Mouse (Mus musculus): Measurements from ENCODE around the gene Actr8.

Gene Actr8

DNA sequence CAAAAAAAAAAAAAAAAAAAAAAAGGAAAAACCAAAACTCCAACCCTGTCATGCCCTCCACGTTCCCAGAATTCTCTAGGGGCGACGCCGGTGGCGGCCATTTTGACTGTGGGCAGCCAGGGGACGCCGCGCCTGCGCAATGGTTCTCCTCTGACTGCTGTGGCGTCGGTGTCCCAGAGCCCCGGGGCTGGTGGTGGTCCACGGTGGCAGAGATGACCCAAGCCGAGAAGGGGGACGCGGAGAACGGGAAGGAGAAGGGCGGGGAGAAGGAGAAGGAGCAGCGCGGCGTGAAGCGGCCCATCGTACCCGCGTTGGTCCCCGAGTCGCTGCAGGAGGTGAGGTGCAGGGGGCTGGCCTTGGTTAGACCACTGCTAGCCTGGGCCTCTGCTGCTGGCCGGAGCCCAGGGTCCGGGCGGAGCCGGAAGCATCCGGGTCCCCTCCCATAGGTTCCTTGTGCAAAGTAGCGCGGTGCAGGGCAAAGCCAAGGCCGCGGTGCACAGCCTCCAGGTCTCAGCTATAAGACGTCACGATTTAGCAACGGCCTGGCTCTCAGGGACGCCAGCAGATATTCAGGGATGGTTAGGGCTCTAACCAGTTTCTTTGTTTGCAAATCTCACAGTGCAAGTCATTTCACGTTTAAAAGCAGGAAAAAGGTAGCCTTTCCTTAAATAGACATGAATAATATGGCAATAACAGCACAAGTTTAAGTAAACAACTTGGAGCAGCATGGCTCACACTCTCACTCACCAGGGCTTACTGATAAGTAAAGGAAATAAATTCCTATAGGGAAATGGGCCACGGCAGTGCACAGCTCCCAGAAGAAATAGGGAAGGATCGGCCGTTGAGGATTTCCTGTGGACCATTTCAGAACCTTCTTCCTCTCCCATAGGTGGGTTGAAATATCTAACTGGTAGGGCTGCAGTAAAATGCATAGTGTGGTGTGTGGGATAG, at the start of gene Actr8:
TSS of gene Actr8 (plus strand) at position 84 of the 951 bp plus-strand sequence.
- DNase-seq: peak; percentile 89

DNA sequence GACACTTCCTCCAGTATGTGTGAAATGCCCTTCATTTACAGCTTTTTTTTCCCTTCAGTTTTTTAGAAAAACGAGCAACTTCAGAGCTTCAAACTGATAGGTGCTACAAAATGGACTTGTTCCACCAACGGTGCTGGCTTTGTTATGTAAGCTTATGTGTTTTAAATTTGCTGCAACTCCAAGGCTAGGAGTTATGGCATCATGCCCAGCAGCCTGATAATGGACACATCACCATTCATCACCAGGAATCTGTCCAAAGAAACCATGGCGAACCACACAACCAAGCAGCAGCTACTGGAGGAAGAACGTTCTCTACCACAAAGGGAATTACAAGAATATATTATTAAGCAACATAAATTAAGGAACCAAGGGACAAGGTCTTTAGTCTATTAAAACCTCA, 49.2 kb upstream of the Actr8 start:
- no peak for DNase-seq

DNA sequence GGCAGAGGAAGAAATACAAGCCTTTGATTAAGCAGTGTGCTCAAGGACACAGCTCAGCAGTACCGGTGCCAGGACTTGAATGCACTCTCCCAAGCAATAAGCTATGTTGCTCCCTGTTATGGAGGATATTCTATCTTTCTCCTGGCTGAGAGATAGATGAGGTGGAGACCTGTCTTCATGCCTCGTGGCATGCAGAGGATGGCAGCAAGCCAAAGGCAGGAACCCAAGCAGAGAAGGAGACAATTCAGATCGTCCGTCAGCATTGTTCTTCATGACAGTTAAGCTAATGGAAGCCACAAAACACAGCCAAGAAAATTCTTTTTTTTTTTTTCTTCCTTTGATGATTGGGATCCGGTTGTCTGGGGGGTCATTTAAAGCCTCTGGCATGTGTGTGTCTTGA, 42.6 kb upstream of the Actr8 start:
- DNase-seq: no peak

DNA sequence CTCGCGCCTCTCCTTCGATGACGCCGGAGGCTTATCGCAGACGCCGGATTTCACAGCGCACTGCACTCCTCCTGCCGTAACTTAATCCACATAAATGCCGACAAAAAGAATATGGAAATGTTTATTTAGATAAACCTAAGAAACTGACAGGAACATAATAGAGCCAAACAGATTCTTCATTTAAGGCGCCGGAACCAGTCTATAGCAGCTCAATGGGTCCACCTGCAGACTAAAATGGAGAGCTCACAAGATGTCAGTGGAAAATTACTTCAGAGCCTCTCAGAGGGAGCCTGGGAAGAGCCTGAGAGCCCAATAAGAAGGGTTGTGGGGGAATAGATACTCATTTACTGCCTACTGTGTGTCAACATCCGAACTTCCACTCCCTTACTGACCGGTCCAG, 40.7 kb upstream of the Actr8 start:
- no peak for DNase-seq

DNA sequence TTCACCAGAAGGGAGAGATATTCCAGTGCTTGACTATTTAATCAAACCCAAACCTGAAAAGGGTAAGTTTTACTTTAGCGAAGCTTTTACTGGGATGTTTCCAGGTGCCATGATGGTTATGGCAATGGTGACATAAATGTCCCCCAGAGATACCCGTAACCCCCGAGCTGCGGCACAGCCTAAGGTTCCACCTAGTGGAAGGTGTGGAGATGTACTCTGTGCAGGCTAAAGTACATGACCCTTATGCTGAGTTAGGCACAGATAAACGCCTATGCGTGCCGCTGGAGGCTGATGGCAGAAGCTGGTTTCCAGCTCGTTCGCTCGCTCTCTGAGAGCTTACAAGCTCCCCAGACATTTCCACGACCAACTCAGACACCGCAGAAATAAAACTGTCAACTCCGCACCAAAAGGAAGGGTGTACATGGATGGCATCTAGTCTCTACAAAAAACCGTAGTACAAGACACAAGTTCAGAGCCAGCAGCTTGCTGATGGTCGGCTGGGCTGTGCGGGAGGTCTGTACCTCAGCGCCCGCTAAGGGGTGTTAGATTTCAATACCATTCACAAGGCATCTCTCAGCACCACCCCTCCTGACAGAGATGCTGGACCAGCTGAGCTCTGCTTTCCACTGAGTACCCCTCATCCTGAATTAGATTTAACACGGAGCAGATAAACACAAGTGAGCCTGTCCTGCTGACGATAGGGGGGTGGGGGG, 38.4 kb upstream of the Actr8 start:
- no peak for DNase-seq

DNA sequence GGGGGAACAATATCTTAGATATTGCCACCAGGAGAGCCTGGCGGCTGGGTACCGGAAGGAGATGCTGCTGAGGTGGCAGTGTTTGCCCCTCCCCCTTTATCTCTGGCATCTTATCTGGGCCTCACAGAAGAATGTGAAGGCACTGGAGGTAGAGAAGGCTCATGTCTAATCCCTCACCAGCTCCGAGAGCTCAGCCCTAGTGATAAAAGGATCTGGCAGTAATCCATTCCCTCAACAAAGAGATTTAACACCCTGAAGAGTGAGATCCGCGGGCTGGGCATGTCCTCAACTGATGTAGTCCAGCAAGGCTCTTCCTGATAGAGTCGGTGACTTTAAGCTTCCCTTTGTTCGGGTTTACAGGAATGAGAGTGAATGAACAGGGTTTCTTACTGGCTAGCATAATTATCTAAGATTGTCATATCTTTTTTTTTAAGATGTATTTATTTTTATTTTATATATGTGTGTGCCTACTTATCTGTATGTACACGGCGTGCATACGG, 37.8 kb upstream of the Actr8 start:
- DNase-seq: no peak

DNA sequence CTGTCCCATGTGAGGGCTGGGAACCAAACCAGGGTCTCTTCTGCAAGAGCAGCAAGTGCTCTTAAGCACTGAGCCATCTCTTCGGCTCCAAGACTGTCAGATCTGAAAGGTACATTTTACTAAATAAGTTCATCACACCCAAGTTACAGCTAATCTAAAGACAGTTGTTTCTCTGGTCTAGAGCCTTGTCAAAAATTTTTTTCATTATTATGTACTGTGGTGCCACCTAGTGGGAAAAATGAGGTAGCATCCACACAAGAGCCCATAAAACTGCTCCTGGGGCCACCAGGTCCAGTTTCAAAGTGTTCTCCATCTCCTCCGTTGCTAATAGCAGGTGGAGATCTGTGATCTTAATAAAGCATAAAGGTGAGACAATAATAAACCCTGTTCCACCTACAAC, 37.3 kb upstream of the Actr8 start:
- DNase-seq: peak; percentile 21

DNA sequence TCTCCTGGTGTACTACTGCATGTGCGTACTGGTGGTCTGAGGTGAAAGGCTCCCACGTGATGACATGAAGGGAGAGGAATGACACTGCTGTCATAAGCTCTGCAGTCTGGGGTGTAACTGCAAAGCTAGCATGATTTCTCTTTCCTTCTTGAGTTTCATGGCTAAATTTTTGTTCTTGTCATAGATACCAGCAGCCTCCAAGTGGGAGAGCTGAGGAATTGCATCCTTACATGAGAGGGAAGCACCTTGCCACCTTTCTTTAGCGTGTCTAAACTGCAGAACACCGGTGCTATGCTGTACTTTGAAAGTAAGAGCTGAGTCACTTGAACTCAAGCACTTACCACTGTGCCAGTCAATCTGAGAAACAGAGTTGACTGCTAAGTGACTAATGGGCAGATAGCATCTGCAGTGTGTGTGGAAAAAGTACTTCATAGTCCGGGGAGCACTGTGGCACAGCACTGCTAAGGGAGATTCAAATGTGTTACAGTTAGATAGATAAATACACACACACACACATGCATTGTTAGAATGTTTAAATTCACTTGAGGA, 31.3 kb upstream of the Actr8 start:
- DNase-seq: no peak

DNA sequence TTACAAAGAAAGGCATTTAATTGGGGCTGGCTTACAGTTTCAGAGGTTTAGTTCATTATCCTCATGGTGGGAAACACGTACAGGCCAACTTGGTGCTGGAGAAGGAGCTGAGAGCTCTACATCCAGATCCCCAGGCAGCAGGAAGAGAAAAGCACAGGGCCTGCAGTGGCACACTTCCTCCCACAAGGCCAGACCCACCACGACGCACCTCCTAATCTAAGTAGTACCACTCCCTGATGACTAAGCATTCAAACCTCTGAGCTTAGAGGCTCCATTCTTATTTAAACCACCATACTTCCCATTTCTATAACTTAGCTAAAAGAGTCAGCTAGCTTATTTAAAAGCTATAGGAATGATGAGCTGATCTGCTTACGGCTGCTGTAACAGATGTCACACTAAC, 27.3 kb upstream of the Actr8 start:
- no peak for DNase-seq

DNA sequence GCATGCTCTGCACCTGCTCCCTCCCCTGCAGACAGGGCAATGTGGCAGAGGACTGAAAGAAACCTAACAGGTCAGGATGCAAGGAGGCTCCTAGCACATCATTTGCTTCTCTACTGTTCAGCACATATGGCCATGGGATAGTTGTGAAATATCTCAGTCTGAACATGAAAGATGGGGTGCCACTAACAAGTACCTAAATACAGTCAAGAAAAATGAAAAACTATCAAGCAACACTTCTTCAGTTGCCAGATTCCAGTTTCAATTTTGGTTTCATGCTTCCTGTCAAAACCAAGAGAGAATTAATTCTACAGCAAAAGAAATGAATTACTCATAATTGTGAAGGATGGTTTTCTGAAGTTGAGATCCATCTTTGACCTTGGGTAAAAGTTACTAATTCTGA, 20.7 kb upstream of the Actr8 start:
- no peak for DNase-seq

DNA sequence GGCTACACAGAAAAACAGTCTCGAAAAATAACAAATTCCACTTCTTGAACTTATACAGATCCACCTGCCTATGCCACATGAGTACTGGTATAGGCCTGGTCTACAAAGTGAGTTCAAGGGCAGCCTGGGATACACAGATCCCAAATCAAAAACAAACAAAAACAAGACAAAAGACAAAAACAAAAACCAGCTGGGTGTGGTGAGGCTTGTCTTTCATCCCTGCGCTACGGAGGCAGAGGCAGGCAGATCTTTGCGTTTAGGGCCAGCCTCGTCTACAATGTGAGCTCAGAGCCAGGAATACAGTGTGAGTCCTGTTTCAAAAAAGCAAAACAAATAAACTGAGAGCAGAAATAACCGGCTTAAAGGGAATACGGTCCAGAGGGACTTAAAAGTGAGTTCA, 10.5 kb upstream of the Actr8 start:
- no peak for DNase-seq

DNA sequence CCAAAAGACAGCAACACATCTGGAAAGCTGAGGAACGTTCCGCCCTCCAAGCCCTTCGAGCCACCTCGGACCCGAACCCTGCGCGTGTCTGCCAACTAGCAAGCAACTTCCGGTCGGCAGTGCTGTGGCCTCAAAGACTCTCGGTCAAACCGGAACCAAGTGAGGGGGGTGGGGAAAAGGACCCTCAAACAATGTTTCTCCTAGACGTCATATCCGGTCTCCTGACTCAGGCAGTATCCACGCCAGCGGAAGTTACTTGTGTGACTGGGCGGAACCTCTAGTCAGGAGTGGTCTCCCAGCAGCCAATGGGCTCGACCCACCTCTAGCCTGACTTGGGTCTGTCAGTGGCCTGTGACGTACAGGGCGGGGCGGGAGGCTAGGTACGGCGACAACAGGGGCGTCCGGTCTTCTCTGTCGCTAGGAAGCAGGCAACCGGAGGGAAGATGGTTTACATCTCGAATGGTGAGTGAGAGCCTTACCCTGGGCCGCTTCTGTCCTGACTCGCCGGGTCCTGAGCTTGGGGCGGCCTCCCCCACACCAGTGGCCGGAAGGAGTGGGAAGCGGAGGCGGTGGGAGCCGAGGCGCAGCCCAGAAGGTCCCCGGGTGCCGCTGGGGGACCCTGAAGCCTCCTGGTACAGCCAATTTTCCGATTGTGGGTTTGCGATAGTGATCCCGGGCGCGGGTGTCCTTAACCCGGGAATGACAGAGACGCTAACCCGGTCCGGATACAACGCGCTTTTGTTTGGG, 9.9 kb upstream of the Actr8 start, which contains the start of gene Selenok:
TSS of gene Selenok (plus strand) at position 234 of the 747 bp plus-strand sequence.
- DNase-seq: peak; percentile 99

DNA sequence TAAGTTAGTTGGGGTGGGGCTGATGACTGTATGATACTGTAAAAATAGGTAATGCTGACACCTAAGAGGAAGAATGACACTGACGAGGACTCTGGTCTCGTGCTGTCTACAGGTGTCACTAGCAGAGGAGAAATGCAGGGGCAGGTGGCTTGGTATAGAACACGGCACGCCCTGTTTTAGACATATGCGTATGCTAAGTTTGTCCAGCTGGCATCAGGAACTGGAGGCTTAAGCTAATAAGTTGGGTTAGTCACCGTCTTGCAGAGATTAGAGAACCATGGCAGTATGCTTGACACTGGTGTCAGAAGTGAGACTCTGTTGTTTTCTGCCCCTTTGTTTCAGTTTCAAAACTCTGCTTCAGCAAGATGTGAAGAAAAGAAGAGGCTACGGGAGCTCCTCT, 6.7 kb upstream of the Actr8 start:
- DNase-seq: no peak

DNA sequence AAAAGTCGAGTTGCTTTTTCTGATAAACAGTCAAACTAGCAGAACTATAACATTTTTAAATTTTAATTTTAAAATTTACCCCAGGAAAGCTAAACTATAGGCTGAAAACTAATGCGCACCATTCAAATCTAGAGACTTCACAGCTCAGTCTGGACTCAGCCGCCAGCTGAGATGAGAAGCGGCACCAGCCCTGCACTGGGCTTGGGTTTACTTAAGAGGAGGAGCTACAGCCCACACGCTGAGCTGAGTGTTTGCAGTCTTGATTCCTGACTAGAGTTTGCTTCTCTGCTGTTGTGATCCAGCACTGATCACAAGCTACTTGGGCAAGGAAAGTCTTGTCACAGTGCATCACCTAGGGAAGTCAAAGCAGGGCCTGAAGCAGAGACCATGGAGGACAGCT, 6.1 kb upstream of the Actr8 start:
- no peak for DNase-seq

DNA sequence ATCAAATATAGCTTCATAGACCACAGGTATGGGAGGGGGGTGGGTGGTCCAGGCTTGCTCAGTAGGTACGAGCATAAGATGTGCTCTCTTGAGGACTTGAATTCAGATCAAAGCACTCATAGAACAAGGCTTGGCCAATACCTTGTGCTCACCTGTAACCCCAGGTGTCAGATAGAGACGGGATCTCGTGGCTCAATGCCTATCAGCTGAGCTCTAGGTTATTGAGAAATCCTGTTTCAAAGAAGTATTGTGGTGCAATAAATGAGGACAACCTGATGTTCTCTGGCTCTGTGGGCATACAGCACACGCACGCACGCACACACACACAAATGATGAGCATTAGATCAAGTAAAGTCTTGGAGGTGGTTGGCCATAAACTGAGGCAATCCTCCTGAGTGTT, 1.2 kb upstream of the Actr8 start:
- DNase-seq: no peak

DNA sequence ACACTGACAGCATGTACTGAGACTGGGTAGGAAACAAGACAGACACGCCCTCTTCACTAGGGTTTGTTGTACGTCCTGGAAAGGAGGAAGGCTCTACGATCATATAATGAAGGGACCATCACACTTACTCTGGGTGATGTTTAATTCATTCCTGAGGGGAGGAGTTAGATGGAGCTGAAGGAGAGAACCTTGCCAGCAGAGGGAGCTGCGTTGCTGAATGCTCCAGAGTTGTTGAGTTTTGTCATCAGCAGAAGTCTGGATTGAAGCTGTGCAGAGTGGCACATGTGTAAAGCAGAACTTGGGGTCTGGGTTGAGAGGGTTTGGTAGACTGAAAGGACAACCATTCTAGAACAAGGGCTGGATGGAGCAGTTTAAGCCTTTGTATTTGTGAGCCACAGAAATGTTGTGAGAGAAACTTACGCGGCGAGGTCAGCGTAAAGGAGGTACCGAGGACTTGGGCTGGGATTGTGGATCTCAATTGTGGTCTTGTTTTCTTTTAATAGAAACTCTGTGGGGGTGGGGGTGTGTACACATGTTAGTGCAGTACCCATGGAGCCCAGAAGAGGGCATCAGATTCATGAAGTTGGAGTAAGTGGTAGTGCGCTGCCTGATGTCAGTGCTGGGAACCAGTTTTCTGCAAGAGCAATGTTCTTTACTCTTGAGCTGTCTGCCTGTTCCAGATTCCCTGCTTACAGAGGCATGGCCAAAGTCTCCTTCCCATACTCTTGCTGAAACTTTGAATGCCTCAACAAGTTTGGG, 2.5 kb downstream of the Actr8 start:
- DNase-seq: peak; percentile 44

DNA sequence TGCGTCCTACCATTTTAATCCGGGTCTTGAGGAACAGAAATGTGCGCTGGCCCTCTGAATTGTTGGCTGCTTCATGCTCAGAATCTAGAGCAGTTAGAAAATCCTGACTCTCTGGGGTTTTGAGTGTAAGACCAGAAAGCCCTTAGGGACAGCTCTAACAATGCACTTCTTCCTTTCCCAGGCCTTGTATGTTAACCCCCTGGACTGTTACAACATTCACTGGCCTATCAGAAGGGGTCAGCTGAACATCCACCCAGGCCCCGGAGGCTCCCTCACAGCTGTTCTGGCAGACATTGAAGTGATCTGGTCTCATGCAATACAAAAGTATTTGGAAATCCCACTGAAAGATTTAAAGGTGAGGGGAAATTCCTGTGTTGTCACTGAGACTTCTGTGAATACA, 8.0 kb downstream of the Actr8 start:
- no peak for DNase-seq

DNA sequence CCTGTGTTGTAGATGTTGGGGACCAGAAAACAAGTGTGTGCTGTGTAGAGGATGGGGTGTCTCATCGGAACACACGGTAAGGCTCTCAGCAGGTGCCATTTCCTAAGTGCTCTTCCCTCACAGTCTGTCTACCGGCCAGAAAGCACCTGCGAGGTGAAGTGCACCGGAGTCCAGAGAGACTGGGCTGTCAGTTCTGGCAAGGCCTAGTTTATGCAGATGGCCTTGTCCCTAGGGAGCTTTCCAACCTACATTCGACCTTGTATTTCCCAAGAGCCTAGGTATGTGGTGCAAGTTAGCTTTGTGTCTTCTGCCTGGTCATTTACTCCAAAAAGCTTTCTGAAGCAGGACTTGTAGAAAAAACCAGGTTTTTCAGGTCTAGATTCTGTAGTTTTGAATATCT, 9.1 kb downstream of the Actr8 start:
- no peak for DNase-seq

DNA sequence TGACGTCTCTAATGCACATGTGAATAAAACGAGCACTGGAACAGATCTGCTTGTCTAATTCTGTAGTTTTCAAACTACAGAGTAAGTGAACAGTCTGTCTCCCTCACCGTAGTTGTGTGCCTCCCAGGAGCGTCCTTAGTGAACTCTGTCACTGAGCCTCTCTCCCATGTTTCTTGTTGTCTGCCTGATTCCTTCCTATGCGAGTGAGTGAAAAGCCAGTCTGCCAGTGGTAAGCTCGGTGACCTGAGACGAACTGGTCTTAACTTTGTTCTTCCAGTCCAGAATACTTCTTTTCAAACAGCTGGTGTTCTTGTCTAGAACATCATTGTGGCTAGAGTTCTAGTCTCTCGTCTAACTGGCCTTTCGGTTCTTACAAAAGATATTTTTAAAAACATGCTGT, 9.6 kb downstream of the Actr8 start:
- DNase-seq: no peak

DNA sequence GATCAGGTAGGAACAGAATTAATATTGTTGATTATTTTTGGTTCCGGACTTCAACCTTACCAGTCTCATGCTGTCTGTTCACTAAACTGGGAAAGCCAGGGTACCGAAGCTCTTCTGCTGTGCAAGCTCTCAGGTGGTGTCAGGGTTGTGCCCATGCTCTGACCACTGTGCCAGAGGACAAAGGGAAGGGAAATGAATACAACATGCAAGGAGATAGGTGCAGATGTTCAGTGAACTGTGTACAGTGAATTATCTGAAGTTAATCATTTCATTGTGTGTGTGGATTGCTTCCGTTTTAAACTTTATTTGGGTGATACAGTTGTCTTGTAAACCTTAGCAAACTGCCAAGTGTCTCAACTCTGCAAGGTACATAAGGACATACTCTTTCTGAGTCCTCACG, 10.2 kb downstream of the Actr8 start:
- DNase-seq: no peak

DNA sequence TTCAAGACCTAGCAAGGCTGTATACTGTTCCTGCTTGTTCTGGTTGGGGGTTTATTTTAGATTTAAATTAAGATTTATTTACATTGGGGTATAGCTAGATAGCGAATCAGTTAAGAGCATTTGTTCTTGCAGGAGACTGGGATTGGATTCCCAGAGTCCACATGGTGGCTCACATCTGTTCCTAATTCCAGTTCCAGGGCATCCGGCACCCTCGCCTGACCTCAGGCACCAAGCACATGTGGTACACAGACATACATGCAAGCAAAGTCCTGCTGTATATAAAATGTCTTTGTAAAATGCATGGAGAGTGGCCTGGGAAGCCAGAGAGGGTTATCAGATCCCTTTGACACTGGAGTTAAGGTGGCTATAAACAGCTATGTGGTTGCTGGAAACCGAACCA, 16.8 kb downstream of the Actr8 start:
- no peak for DNase-seq

All from kidney, adult 11 months (tissue).